Mouse (Mus musculus) heart, adult 10 weeks (tissue): Measurements from ENCODE around the gene Scgb2b12. TPM values are rescaled to one million over a fixed set of nuclear protein-coding genes. Genes with fewer than 3 reads are reported as not detected.

Source experiments
- polyA plus RNA-seq: library from polyadenylated mRNA; stranded (reverse); fragments of 350-450 nt; fragmentation: Illumina TruSeq; extraction: RNeasy Lipid Tissue Mini Kit (QIAGEN cat#74804); gene quantifications from one replicate; pipeline ENCODE4 v1.2.3, GENCODE M21; 2014; ENCODE audit warnings: low read depth, low replicate concordance

The Scgb2b12 gene
- polyA plus RNA-seq: not detected

GRCm38 (mm10) chr7:32327145-32327544 is at the start of gene Scgb2b12:
Gene Scgb2b12, minus strand, starts transcription at chr7:32327245.

GRCm38 (mm10) chr7:32333882-32334281 is 6.8 kb upstream of the Scgb2b12 start, which contains the start of gene Scgb1b12:
Gene Scgb1b12, plus strand, starts transcription at chr7:32334182.

Other genes starting within 250 kb of the Scgb2b12 start
- not detected for gene Scgb1b10, start 226.4 kb downstream of the Scgb2b12 start, polyA plus RNA-seq
- gene Scgb2b11, start 116.1 kb downstream of the Scgb2b12 start, polyA plus RNA-seq: not detected
- not detected for gene Scgb1b11, start 104.4 kb downstream of the Scgb2b12 start, polyA plus RNA-seq
- gene Scgb1b12, start 6.9 kb upstream of the Scgb2b12 start, polyA plus RNA-seq: not detected
- not detected for gene Scgb1b29, start 114.3 kb upstream of the Scgb2b12 start, polyA plus RNA-seq